Mouse (Mus musculus): ENCODE results near the gene Spaca6. TPM values are rescaled to one million over a fixed set of nuclear protein-coding genes. Genes with fewer than 3 reads are reported as not detected.

Gene Spaca6
- polyA plus RNA-seq (2016; fragmentation: Nextera tagmentation; extraction: Ambion mirVana): 48.0 and 48.4 TPM in 2 replicates

GRCm38 (mm10) chr17:17826751-17827657, at the start of gene Spaca6:
Gene Spaca6 (plus strand): TSS chr17:17827158.
- Histone ChIP-seq H3K9me3 (no peaks in the 10 kb centered on the region), H3K9ac (replicated peaks) (peak within 1 kb of the TSS; percentile 92), H3K4me1 (peaks cover 31% of the 10 kb centered on the region), H3K27ac (replicated peaks) (peak within 1 kb of the TSS; percentile 100), H3K4me2 (replicated peaks) (peak within 1 kb of the TSS; percentile 87), H3K36me3 (peaks cover 15% of the 10 kb centered on the region), H3K27me3 (no peaks in the 10 kb centered on the region), H3K4me3 (peak within 1 kb of the TSS; percentile 86)
- WGBS: under 1% methylated on average over 41 of the region's 42 CpGs
- ATAC-seq (ENCODE audit: low FRiP score, low read depth): peak; percentile 82

GRCm38 (mm10) chr17:17790866-17791630, 35.9 kb upstream of the Spaca6 start:
- H3K27me3 ChIP-seq: no peaks in the 10 kb centered on the region
- 77% methylated on average over 3 of the region's 3 CpGs for WGBS
- no peaks in the 10 kb centered on the region for H3K9me3 ChIP-seq
- no peak for ATAC-seq (ENCODE audit: low FRiP score, low read depth)
- H3K36me3 ChIP-seq: no peaks in the 10 kb centered on the region
- H3K4me2 ChIP-seq (replicated peaks): no peak overlapping the region
- H3K9ac ChIP-seq (replicated peaks): no peak overlapping the region
- no peaks in the 10 kb centered on the region for H3K4me1 ChIP-seq
- no peak overlapping the region for H3K27ac ChIP-seq (replicated peaks)
- H3K4me3 ChIP-seq: no peak overlapping the region

- H3K36me3 ChIP-seq: no peaks in the 10 kb centered on the region
- H3K27me3 ChIP-seq: no peaks in the 10 kb centered on the region
- H3K27ac ChIP-seq (replicated peaks): no peak overlapping the region
- H3K4me2 ChIP-seq (replicated peaks): no peak overlapping the region
- no peak overlapping the region for H3K4me3 ChIP-seq
- no peak for ATAC-seq (ENCODE audit: low FRiP score, low read depth)
- H3K9me3 ChIP-seq: no peaks in the 10 kb centered on the region
- H3K4me1 ChIP-seq: no peaks in the 10 kb centered on the region
- 42% methylated on average over 1 of the region's 1 CpGs for WGBS
- H3K9ac ChIP-seq (replicated peaks): no peak overlapping the region
Measured at GRCm38 (mm10) chr17:17792578-17792977, 34.4 kb upstream of the Spaca6 start.

GRCm38 (mm10) chr17:17795527-17795926, 31.4 kb upstream of the Spaca6 start:
- 54% methylated on average over 2 of the region's 2 CpGs for WGBS

GRCm38 (mm10) chr17:17823612-17824336, 3.2 kb upstream of the Spaca6 start:
- ATAC-seq (ENCODE audit: low FRiP score, low read depth): no peak
- no peak overlapping the region for H3K9ac ChIP-seq (replicated peaks)
- WGBS: 83% methylated on average over 6 of the region's 6 CpGs

More at GRCm38 (mm10) chr17:17795527-17795926, 31.4 kb upstream of the Spaca6 start:
- no peaks in the 10 kb centered on the region for H3K4me1 ChIP-seq
- no peaks in the 10 kb centered on the region for H3K9me3 ChIP-seq
- H3K36me3 ChIP-seq: no peaks in the 10 kb centered on the region
- H3K27me3 ChIP-seq: no peaks in the 10 kb centered on the region
- no peak overlapping the region for H3K9ac ChIP-seq (replicated peaks)
- H3K27ac ChIP-seq (replicated peaks): no peak overlapping the region
- H3K4me3 ChIP-seq: no peak overlapping the region
- H3K4me2 ChIP-seq (replicated peaks): no peak overlapping the region
- no peak for ATAC-seq (ENCODE audit: low FRiP score, low read depth)

GRCm38 (mm10) chr17:17825921-17826591, 902 bp upstream of the Spaca6 start:
- H3K9me3 ChIP-seq: no peaks in the 10 kb centered on the region
- peaks cover 6% of the 10 kb centered on the region; the same call in 1 of the 2 replicates for H3K36me3 ChIP-seq
- ATAC-seq (ENCODE audit: low FRiP score, low read depth): peak; percentile 32
- WGBS: 1% methylated on average over 18 of the region's 22 CpGs
- H3K27me3 ChIP-seq: no peaks in the 10 kb centered on the region
- peak overlapping the region; percentile 100 for H3K27ac ChIP-seq (replicated peaks)
- H3K4me2 ChIP-seq (replicated peaks): peak overlapping the region; percentile 87
- H3K4me1 ChIP-seq: peaks cover 23% of the 10 kb centered on the region
- H3K9ac ChIP-seq (replicated peaks): peak overlapping the region; percentile 92
- peak overlapping the region; percentile 86 for H3K4me3 ChIP-seq

More at GRCm38 (mm10) chr17:17823612-17824336, 3.2 kb upstream of the Spaca6 start:
- no peaks in the 10 kb centered on the region for H3K27me3 ChIP-seq
- no peak overlapping the region for H3K27ac ChIP-seq (replicated peaks)
- no peaks in the 10 kb centered on the region for H3K36me3 ChIP-seq
- no peak overlapping the region for H3K4me2 ChIP-seq (replicated peaks)
- no peak overlapping the region for H3K4me3 ChIP-seq
- no peaks in the 10 kb centered on the region for H3K9me3 ChIP-seq
- H3K4me1 ChIP-seq: peaks cover 4% of the 10 kb centered on the region

- Histone ChIP-seq H3K27ac (replicated peaks) (peak overlapping the region; percentile 100), H3K4me2 (replicated peaks) (peak overlapping the region; percentile 87), H3K36me3 (peaks cover 21% of the 10 kb centered on the region), H3K9ac (replicated peaks) (peak overlapping the region; percentile 92), H3K27me3 (no peaks in the 10 kb centered on the region), H3K9me3 (no peaks in the 10 kb centered on the region), H3K4me3 (peak overlapping the region; percentile 86), H3K4me1 (peaks cover 37% of the 10 kb centered on the region)
- peak; percentile 36 for ATAC-seq (ENCODE audit: low FRiP score, low read depth)
- 0% methylated on average over 13 of the region's 13 CpGs for WGBS
Measured at GRCm38 (mm10) chr17:17827658-17828190, 766 bp downstream of the Spaca6 start.

- peak overlapping the region; percentile 86 for H3K4me3 ChIP-seq
- H3K4me2 ChIP-seq (replicated peaks): peak overlapping the region; percentile 87
- H3K36me3 ChIP-seq: peaks cover 26% of the 10 kb centered on the region
- peaks cover 40% of the 10 kb centered on the region for H3K4me1 ChIP-seq
- 2% methylated on average over 13 of the region's 15 CpGs for WGBS
- no peaks in the 10 kb centered on the region for H3K27me3 ChIP-seq
- ATAC-seq (ENCODE audit: low FRiP score, low read depth): peak; percentile 55
- H3K9me3 ChIP-seq: no peaks in the 10 kb centered on the region
- peak overlapping the region; percentile 100 for H3K27ac ChIP-seq (replicated peaks)
- peak overlapping the region; percentile 92 for H3K9ac ChIP-seq (replicated peaks)
Measured at GRCm38 (mm10) chr17:17828191-17828981, 1.4 kb downstream of the Spaca6 start.

GRCm38 (mm10) chr17:17829052-17829785, 2.3 kb downstream of the Spaca6 start:
- Histone ChIP-seq H3K27me3 (no peaks in the 10 kb centered on the region), H3K9me3 (no peaks in the 10 kb centered on the region), H3K27ac (replicated peaks) (peak overlapping the region; percentile 100), H3K4me1 (peaks cover 47% of the 10 kb centered on the region), H3K4me2 (replicated peaks) (peak overlapping the region; percentile 87), H3K4me3 (peak overlapping the region; percentile 86), H3K9ac (replicated peaks) (peak overlapping the region; percentile 92), H3K36me3 (peaks cover 32% of the 10 kb centered on the region)
- WGBS: 5% methylated on average over 6 of the region's 6 CpGs
- no peak for ATAC-seq (ENCODE audit: low FRiP score, low read depth)
